Mouse (Mus musculus) neural tube, embryonic 14.5 days (tissue): ENCODE data around the gene Immp2l. TPM values are rescaled to one million over a fixed set of nuclear protein-coding genes. Genes with fewer than 3 reads are reported as not detected.
A peak's percentile ranks its signal among the peaks of the same experiment; 100 is the strongest.

ENCODE experiments used
- ATAC-seq: fragments of 200-750 bp; cut with Nextera tagmentation; 2 replicates; pipeline ENCODE4 v1.8.0; 2017; ENCODE audit warnings: low read depth, mild to moderate bottlenecking, moderate TSS enrichment, moderate library complexity
- H3K27ac ChIP-seq: fragments of 300-500 bp; sonication (generic); 2 replicates; pipeline ENCODE4 v1.5.1; 2014; ENCODE audit warnings: low read depth, mild to moderate bottlenecking, control low read depth, low read length, moderate library complexity, mixed read lengths
- H3K27me3 ChIP-seq: fragments of 300-500 bp; sonication (generic); 2 replicates; pipeline ENCODE4 v1.6.1; 2014; ENCODE audit warnings: low read length; ENCODE audit not compliant: control insufficient read depth, insufficient read depth
- H3K36me3 ChIP-seq: fragments of 300-500 bp; sonication (generic); 2 replicates; pipeline ENCODE4 v1.6.1; 2014; ENCODE audit warnings: low read length, mixed read lengths; ENCODE audit not compliant: control insufficient read depth, insufficient read depth
- H3K4me1 ChIP-seq: fragments of 300-500 bp; sonication (generic); 2 replicates; pipeline ENCODE4 v1.6.1; 2014; ENCODE audit warnings: low read length; ENCODE audit not compliant: control insufficient read depth, insufficient read depth
- H3K4me2 ChIP-seq: fragments of 300-500 bp; sonication (generic); 2 replicates; pipeline ENCODE4 v1.6.1; 2014; ENCODE audit warnings: mild to moderate bottlenecking, low read depth, low read length, control low read depth
- H3K4me3 ChIP-seq: fragments of 300-500 bp; sonication (generic); 2 replicates; pipeline ENCODE4 v1.5.1; 2014; ENCODE audit warnings: low read depth, low read length, control low read depth, mixed read lengths
- H3K9ac ChIP-seq: fragments of 300-500 bp; sonication (generic); replicated peaks from 2 replicates; pipeline ENCODE4 v1.6.1; 2014; ENCODE audit warnings: low read depth, mild to moderate bottlenecking, control low read depth, low read length, mixed read lengths
- H3K9me3 ChIP-seq: fragments of 300-500 bp; sonication (generic); 2 replicates; pipeline ENCODE4 v1.6.1; 2016; ENCODE audit warnings: low read length; ENCODE audit not compliant: control insufficient read depth
- WGBS: fragments of 180-500 bp; shearing (Covaris S2); extraction: QIAGEN DNeasy Blood & Tissue Kit; methylation state at CpG from one replicate; pipeline ENCODE4 v1.1.7; 2014; 5-methylcytosine and 5-hydroxymethylcytosine counted together
- polyA plus RNA-seq: library from polyadenylated mRNA; unstranded; fragments of >200 nt; fragmentation: Nextera tagmentation; extraction: Ambion mirVana; gene quantifications from 2 replicates; pipeline ENCODE4 v1.2.1, GENCODE M21; 2014

The Immp2l gene
- polyA plus RNA-seq, 1 experiment from 2014 or later = 4.5 TPM

GRCm38 (mm10) chr12:41436206-41436985 is 412.5 kb downstream of the Immp2l start:
- Histone ChIP-seq H3K36me3 (no peaks in the 10 kb centered on the region), H3K4me2 (no peak overlapping the region), H3K27me3 (no peaks in the 10 kb centered on the region), H3K9me3 (no peaks in the 10 kb centered on the region), H3K4me1 (no peaks in the 10 kb centered on the region), H3K27ac (no peak overlapping the region), H3K4me3 (no peak overlapping the region), H3K9ac (no peak overlapping the region)
- 77% methylated on average over 5 of the region's 5 CpGs for WGBS
- ATAC-seq = no peak

GRCm38 (mm10) chr12:41438446-41438845 is 414.6 kb downstream of the Immp2l start:
- no peak overlapping the region for H3K9ac ChIP-seq
- H3K27ac ChIP-seq = no peak overlapping the region
- H3K36me3 ChIP-seq = no peaks in the 10 kb centered on the region
- peak; percentile 60; the same call in 1 of the 2 replicates for ATAC-seq
- H3K4me2 ChIP-seq = no peak overlapping the region
- no peak overlapping the region for H3K4me3 ChIP-seq
- H3K9me3 ChIP-seq = no peaks in the 10 kb centered on the region
- H3K27me3 ChIP-seq = no peaks in the 10 kb centered on the region
- 39% methylated on average over 4 of the region's 4 CpGs for WGBS
- no peaks in the 10 kb centered on the region for H3K4me1 ChIP-seq

DNA sequence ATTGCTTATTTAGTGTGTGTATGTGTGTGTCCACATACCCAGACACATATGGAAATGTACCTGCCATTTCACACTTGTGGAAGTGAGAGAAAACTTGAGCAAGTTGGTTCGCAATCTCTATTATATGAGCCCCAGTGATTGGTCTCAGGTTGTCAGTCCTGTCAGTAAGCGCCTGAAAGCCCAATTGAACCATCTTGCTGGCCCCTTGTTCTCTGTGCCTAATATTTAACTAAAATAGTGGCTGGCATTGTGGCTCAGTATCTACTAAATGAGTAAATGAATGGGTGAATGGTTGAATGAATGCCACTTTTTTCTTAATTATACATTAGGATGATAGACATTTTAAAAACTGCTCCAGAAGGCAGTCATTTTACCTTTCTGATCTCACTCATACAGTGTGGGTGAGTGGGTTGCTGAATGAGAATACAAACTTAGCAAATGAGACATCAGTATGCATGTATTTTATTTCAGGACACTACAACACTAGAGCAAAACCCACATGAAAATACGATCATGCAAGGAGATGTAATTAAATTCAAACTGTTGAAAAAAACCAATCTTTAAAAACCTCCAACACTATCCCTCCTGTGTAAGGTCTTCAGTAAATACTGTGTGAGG is 444.6 kb downstream of the Immp2l start:
- H3K4me2 ChIP-seq = no peak overlapping the region
- H3K27ac ChIP-seq = no peak overlapping the region
- H3K4me3 ChIP-seq = no peak overlapping the region
- no peaks in the 10 kb centered on the region for H3K4me1 ChIP-seq
- H3K9ac ChIP-seq = no peak overlapping the region
- H3K9me3 ChIP-seq = no peaks in the 10 kb centered on the region
- ATAC-seq = no peak
- H3K27me3 ChIP-seq = no peaks in the 10 kb centered on the region
- no peaks in the 10 kb centered on the region for H3K36me3 ChIP-seq
- 86% methylated on average over 3 of the region's 3 CpGs for WGBS

DNA sequence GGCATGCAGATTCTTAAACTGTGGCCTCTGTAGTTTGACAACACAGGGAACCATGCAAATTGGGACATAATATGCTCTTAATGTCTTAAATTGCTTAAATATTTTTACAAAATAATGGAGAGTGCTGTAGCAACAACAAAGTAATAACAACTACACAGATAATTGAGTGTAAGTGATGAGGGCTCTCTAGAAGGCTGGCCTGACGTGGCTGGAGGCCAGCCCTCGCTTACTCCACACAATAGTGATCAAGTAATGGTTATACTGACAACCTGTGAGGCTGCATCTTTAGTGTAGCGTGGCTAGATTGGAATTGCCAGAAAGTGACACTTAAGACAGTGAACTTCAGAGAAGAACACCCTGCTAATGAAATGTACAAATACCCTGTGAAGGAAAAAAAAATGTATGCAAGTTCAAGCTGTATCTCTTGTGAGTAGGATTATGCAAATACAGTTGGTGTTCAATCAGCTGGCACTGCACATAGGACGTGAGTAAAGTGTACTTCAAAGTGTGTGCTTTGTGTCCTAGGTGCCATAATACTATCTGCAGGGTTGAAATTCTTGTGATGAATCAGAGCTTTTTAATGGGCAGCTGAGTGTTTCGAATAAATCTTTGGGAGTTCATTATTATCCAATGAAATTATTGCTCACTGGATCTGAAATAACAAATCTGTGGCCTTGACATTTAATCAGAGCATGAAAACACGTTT is 445.4 kb downstream of the Immp2l start:
- H3K9me3 ChIP-seq = no peaks in the 10 kb centered on the region
- no peak for ATAC-seq
- H3K4me3 ChIP-seq = no peak overlapping the region
- no peak overlapping the region for H3K4me2 ChIP-seq
- H3K4me1 ChIP-seq = no peaks in the 10 kb centered on the region
- 53% methylated on average over 6 of the region's 6 CpGs for WGBS
- H3K27me3 ChIP-seq = no peaks in the 10 kb centered on the region
- no peaks in the 10 kb centered on the region for H3K36me3 ChIP-seq
- no peak overlapping the region for H3K9ac ChIP-seq
- H3K27ac ChIP-seq = no peak overlapping the region

- H3K9ac ChIP-seq = no peak overlapping the region
- peak overlapping the region; percentile 26; the same call in 1 of the 2 replicates for H3K4me2 ChIP-seq
- 0 out of 2 replicates have a peak, but pooled peaks cover 3% of the 10 kb centered on the region for H3K4me1 ChIP-seq
- no peaks in the 10 kb centered on the region for H3K36me3 ChIP-seq
- no peaks in the 10 kb centered on the region for H3K9me3 ChIP-seq
- ATAC-seq = no peak
- H3K27me3 ChIP-seq = no peaks in the 10 kb centered on the region
- no peak overlapping the region for H3K4me3 ChIP-seq
- WGBS = 54% methylated on average over 2 of the region's 2 CpGs
- H3K27ac ChIP-seq = no peak overlapping the region
These were observed 457.6 kb downstream of the Immp2l start for GRCm38 (mm10) chr12:41481486-41481885.

DNA sequence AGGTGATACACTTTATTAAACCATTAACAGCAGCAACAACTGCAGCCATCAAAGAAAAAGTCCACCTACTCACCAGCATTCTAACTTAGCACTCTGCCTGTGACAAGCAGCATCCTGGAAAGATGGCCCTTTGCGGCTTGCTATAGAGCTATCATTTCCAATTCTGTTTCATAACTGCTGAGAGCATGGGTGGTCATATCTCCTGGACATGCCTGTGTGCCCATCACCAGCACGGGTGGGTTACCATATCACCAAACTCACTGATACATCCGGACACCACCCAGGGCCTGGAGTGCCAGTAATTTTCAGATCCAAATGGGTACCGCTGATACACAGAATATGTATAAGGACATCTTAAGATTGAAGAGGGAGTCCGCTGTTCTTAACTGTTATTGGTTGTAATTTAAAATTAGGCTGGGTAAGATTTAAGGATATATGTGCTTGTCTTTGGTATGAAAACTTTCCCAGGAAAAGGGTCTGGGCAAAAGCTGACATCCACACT is 459.3 kb downstream of the Immp2l start:
- Histone ChIP-seq H3K4me1 (0 out of 2 replicates have a peak, but pooled peaks cover 5% of the 10 kb centered on the region), H3K4me2 (peak overlapping the region; percentile 61), H3K36me3 (no peaks in the 10 kb centered on the region), H3K9me3 (no peaks in the 10 kb centered on the region), H3K4me3 (peak overlapping the region; percentile 59), H3K27me3 (no peaks in the 10 kb centered on the region), H3K27ac (peak overlapping the region; percentile 94; the same call in 1 of the 2 replicates), H3K9ac (peak overlapping the region; percentile 78)
- 65% methylated on average over 5 of the region's 5 CpGs for WGBS
- ATAC-seq = no peak

DNA sequence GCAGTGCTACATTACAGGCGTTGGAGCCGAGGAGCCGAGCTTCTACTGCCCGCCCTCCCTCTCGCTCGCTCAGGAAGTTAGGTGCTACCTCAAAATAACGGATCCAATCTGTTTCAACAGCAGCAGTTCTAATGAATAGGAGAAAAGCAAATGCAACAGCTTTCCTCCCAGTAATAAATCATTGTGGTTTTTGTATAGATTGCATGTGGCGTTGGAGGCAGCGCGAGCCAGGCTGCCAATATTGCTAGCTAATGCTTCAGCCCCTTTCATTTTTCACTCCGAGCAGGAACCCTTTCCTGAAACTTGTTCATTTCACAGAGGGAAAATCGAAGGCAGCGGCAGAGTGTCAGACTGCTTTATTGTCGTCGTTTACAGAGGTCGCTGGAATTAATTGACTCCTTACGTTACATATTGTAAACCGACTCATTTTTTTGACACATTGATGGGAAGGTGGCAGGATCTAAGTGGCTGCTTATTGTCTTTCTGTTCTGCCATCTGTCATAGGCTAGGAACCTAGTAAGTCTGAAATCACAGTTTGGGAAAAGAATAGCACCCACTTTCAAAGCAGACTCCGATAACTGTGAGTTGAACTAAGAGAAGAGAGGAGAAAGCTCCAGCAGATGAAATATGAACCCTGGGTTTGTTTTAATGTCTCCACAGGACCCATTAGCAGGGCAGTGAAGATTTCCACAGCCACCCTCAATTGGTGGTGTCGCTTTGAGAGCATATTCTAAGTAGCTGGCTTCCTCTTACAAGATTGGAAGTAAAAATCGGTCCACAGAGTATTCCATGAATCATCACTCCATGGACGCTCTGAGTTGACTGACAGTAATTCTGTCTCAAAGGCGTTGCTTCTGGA is 459.9 kb downstream of the Immp2l start:
- Histone ChIP-seq H3K9ac (peak overlapping the region; percentile 78), H3K9me3 (no peaks in the 10 kb centered on the region), H3K4me2 (peak overlapping the region; percentile 61), H3K27ac (peak overlapping the region; percentile 94), H3K27me3 (no peaks in the 10 kb centered on the region), H3K4me1 (0 out of 2 replicates have a peak, but pooled peaks cover 5% of the 10 kb centered on the region), H3K4me3 (peak overlapping the region; percentile 59), H3K36me3 (no peaks in the 10 kb centered on the region)
- 5% methylated on average over 23 of the region's 23 CpGs for WGBS
- ATAC-seq = no peak

DNA sequence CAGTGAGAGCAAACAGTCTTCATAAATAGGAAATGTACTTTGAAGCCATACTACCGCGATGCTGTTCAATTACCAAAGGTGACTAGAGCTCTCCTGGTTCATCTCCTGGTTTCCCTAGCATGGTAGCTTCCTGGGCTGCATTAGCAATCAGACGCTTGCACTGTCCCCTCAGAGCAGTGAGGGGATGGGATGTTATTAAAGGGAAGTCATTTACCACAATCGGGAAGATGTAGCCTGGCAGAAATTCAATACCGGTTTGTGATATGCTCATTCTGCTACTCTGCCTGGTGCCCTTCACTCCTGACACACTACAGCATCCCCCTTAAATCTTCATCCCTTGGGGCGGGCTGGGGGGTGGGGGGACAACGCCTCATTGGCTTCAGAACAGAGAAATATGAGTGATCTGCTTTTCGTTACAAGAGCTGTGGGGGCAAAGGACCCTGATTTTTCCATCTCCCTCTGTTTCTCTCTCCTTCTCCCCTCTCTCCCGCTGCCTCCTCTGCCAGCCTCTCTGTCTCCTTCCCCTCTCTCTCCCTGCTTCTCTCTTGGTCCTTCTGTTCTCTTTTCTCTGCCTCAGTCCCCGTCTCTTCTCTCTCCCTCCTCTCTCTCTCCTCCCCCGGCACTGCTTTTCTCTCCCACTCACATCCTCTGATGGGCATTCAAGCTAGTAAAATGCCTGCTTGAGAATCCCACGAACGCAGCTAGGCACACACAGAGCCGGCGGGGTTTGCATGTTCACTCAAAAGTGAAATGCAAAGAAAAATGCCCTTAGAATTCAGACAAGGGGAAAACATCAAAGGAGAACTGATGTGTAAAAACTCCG is 461.0 kb downstream of the Immp2l start:
- Histone ChIP-seq H3K9ac (peak overlapping the region; percentile 78), H3K9me3 (no peaks in the 10 kb centered on the region), H3K27ac (peak overlapping the region; percentile 94), H3K4me1 (0 out of 2 replicates have a peak, but pooled peaks cover 5% of the 10 kb centered on the region), H3K36me3 (no peaks in the 10 kb centered on the region), H3K4me3 (peak overlapping the region; percentile 59), H3K4me2 (peak overlapping the region; percentile 61), H3K27me3 (no peaks in the 10 kb centered on the region)
- ATAC-seq = peak; percentile 60
- 9% methylated on average over 16 of the region's 16 CpGs for WGBS
